Mouse (Mus musculus) heart, adult 2 months (tissue): Measurements from ENCODE around the gene Rnf207.
A peak's percentile ranks its signal among the peaks of the same experiment; 100 is the strongest.

Experiments
- CTCF ChIP-seq: fragments of 200-600 bp; IDR thresholded peaks from 2 replicates; pipeline ENCODE4 v1.8.1; 2022; ENCODE audit warnings: antibody characterized with exemption, mild to moderate bottlenecking, moderate library complexity
- EP300 ChIP-seq: fragments of 200-500 bp; IDR thresholded peaks from 2 replicates; pipeline ENCODE4 v1.6.1; 2011; ENCODE audit warnings: low read depth, low read length, control low read depth; ENCODE audit not compliant: insufficient read depth
- POLR2A ChIP-seq: fragments of 200-500 bp; IDR thresholded peaks from 2 replicates; pipeline ENCODE4 v1.6.1; 2011; ENCODE audit warnings: mild to moderate bottlenecking, low read depth, low read length, control low read depth; ENCODE audit not compliant: insufficient read depth

GRCm38 (mm10) chr4:152332952-152333351 is 14.2 kb upstream of the Rnf207 start:
- TF ChIP-seq CTCF (peak; percentile 98), EP300 (0 out of 2 replicates have a peak, but pooled peaks have one; percentile 70), POLR2A (no peak)
